Mouse (Mus musculus): ENCODE measurements around the gene Sgsm1. TPM values are rescaled to one million over a fixed set of nuclear protein-coding genes. Genes with fewer than 3 reads are reported as not detected.

The Sgsm1 gene
- polyA plus RNA-seq, 1 experiment = not detected

DNA sequence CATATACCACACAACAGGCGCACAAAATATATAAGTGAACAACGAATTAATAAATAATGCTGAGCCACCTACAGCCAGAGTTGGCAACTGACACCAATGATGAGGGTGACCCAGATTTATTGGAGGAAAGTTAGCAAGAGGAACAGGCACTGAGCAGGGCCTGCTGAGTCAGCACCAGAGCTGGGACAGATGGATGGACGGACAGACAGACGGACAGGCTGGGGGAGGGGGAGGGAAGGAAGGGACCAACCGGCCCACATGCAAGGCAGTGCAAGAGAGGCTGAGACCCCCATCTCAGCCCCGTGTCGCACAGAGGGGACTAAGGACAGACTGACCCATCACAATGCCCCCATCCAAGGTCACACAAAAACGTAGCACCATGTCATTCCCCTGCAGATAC, 96.5 kb downstream of the Sgsm1 start:
- no peak overlapping the region for H3K4me3 ChIP-seq (ENCODE audit: insufficient read depth, low read length)
- no peak for TF ChIP-seq CTCF (IDR thresholded peaks at IDR 0.05; ENCODE audit: low read depth, low read length)
- no peak for TF ChIP-seq POLR2A (IDR thresholded peaks at IDR 0.05; ENCODE audit: borderline replicate concordance, low read depth, low read length)
- H3K27ac ChIP-seq (ENCODE audit: insufficient read depth, low read depth, low read length) = no peak overlapping the region
- peaks cover 24% of the 10 kb centered on the region for H3K4me1 ChIP-seq (ENCODE audit: control insufficient read depth, insufficient read depth, low read length)

DNA sequence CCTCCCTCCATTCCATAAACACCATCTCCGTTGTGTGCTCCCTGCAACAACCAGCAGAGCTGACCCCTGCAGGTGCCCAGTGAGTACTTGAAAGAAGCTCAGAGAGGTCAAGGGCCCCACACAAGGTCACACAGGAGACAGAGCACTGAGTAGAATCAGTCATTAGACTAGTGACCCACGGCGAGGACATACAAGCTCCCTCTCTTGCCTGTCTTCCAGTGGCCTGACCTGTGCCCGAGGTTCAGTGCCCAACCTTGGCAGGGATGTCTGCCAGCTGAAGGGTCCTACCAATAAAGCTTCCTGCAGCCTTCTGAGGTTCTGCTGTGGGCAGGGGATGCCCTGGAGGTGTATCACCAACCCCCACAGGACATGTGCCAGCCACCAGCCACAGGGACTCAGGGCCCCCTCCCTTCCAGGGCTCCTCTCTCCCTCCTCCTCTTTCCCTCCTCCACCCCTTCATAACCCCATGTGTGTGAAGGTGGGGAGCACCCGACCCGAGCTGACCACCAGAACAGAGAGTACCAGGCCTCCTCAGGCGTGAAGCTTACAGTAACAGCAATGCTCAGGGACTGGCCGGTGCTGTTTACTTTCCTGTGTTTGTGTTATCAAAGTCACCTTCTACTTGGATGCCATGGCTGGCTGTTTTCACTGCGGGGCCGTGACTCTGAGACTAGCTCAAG, 98.3 kb downstream of the Sgsm1 start:
- Histone ChIP-seq H3K4me1 (ENCODE audit: control insufficient read depth, insufficient read depth, low read length) (peaks cover 37% of the 10 kb centered on the region), H3K4me3 (ENCODE audit: insufficient read depth, low read length) (no peak overlapping the region), H3K27ac (ENCODE audit: insufficient read depth, low read depth, low read length) (no peak overlapping the region)
- TF ChIP-seq CTCF (IDR thresholded peaks at IDR 0.05; ENCODE audit: low read depth, low read length) (no peak), POLR2A (IDR thresholded peaks at IDR 0.05; ENCODE audit: borderline replicate concordance, low read depth, low read length) (no peak)

DNA sequence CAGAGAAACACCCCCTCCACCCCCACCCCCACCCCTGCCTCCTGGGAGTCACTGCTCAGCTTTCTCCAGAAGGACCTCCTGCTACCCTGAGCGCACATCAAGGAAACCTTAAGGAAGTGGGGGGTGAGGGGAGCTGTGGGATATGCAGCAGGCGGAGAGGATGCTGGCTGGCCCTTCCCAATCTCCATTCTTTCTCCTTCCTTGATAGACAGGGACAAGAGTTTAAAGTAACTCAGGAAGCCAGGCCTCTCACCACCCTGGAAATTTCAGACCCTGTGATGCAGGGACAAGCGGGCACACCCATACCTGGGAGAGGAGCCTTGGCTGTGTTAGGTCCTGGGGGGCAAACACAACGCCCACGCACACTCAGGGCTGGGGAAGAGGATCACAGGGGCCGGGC, 100.3 kb downstream of the Sgsm1 start:
- no peak for TF ChIP-seq POLR2A (IDR thresholded peaks at IDR 0.05; ENCODE audit: borderline replicate concordance, low read depth, low read length)
- TF ChIP-seq CTCF (IDR thresholded peaks at IDR 0.05; ENCODE audit: low read depth, low read length) = no peak
- peaks cover 48% of the 10 kb centered on the region for H3K4me1 ChIP-seq (ENCODE audit: control insufficient read depth, insufficient read depth, low read length)
- H3K4me3 ChIP-seq (ENCODE audit: insufficient read depth, low read length) = no peak overlapping the region
- H3K27ac ChIP-seq (ENCODE audit: insufficient read depth, low read depth, low read length) = peak overlapping the region; percentile 66

DNA sequence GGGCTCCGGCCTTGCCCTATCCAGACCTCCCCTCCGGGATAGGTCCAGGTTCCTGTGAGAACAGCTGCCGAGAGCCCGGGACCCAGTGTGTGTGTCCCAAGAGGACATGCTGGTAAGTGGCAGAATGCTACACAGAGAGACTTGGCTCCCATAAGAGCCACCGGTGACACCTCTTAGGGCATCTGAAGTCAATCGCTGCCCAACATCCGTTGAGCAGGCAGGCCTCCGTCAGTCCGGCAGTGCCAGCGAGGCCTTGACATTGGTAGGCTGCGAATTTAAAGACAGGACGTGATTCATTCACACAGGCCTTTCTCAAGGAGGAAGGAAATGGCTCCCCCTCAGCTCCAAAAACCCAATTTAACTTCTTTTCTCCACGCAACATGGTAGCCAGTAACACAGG, 100.7 kb downstream of the Sgsm1 start:
- no peak overlapping the region for H3K4me3 ChIP-seq (ENCODE audit: insufficient read depth, low read length)
- TF ChIP-seq CTCF (IDR thresholded peaks at IDR 0.05; ENCODE audit: low read depth, low read length) = no peak
- TF ChIP-seq POLR2A (IDR thresholded peaks at IDR 0.05; ENCODE audit: borderline replicate concordance, low read depth, low read length) = no peak
- peaks cover 48% of the 10 kb centered on the region for H3K4me1 ChIP-seq (ENCODE audit: control insufficient read depth, insufficient read depth, low read length)
- H3K27ac ChIP-seq (ENCODE audit: insufficient read depth, low read depth, low read length) = peak overlapping the region; percentile 66

DNA sequence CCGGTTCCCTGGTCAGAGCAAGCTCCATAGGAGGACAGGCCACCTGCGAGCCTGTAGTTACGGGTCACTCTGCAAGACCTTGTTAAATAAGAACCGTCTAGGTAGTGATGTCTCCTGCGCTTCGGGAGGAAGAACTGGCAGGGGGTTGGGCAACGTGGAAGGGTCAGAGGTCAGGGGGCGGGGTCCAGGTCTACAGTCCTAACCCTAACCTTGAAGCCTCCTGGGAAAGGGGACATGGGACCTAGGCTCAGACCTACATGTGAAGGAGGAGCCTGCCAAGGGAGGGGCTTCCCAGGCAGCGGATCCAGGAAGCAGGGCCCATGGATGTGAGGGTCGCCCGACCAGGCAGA, 101.2 kb downstream of the Sgsm1 start:
- no peak for TF ChIP-seq CTCF (IDR thresholded peaks at IDR 0.05; ENCODE audit: low read depth, low read length)
- TF ChIP-seq POLR2A (IDR thresholded peaks at IDR 0.05; ENCODE audit: borderline replicate concordance, low read depth, low read length) = no peak
- Histone ChIP-seq H3K4me1 (ENCODE audit: control insufficient read depth, insufficient read depth, low read length) (peaks cover 45% of the 10 kb centered on the region), H3K27ac (ENCODE audit: insufficient read depth, low read depth, low read length) (peak overlapping the region; percentile 66), H3K4me3 (ENCODE audit: insufficient read depth, low read length) (no peak overlapping the region)

DNA sequence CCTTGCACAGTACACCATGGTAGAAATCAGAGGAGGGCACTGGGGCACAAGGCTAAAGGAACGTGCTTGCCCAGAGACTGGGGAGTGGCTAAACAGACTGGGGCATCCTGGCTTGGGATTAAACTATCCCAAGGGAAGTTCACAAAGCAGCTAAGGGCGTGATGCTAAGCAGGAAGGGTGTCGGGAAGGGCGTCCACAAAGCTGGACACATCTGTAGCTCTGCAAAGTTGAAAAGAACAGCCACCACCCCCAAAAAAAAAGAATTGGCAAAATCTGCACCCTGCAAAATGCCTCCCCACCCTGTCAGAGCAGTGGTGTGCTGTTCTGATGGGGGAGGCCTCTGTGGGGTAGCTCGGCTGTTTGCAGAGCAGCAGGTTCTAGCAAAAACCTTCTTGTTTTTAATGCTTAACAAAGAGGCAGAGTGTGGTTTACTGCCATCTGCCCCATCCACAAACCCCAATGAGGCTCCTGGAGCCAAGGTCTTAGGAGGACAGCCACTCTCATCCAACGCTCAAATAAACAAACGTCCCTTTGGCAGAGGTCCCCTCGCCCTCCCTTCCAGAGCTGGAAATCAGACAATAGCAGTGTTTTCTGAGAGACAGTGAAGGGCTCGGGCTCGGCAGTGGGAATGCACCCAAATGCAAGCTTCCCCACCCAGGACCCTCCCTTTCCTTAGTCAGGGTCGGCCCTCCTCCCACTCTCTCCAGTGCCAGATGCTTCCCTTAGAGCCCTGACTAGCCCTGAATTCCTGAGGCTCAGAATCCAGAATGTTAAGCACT, 101.8 kb downstream of the Sgsm1 start:
- no peak for TF ChIP-seq CTCF (IDR thresholded peaks at IDR 0.05; ENCODE audit: low read depth, low read length)
- TF ChIP-seq POLR2A (IDR thresholded peaks at IDR 0.05; ENCODE audit: borderline replicate concordance, low read depth, low read length) = no peak
- H3K4me1 ChIP-seq (ENCODE audit: control insufficient read depth, insufficient read depth, low read length) = peaks cover 41% of the 10 kb centered on the region
- no peak overlapping the region for H3K4me3 ChIP-seq (ENCODE audit: insufficient read depth, low read length)
- no peak overlapping the region for H3K27ac ChIP-seq (ENCODE audit: insufficient read depth, low read depth, low read length)

DNA sequence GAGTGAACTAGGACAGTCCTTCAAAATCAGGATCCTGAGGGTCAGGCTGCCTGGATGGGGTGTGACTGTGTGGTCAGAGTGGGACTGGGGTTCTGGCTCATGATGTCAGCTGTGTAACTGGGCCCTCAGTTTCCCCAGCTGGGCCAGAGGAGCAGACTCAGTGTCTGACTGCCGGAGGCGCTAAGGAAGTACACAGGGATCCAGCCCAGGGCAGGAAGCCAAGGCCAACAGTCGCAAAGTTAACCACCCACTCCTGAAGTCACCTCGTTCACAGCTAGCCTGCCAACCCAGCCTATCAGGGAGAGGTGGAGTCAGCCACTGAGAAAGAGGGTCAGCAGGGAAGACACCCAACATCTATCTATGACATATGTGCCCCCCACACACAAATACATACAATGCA, 102.5 kb downstream of the Sgsm1 start:
- TF ChIP-seq POLR2A (IDR thresholded peaks at IDR 0.05; ENCODE audit: borderline replicate concordance, low read depth, low read length) (no peak), CTCF (IDR thresholded peaks at IDR 0.05; ENCODE audit: low read depth, low read length) (no peak)
- Histone ChIP-seq H3K4me1 (ENCODE audit: control insufficient read depth, insufficient read depth, low read length) (peaks cover 41% of the 10 kb centered on the region), H3K4me3 (ENCODE audit: insufficient read depth, low read length) (no peak overlapping the region), H3K27ac (ENCODE audit: insufficient read depth, low read depth, low read length) (no peak overlapping the region)

DNA sequence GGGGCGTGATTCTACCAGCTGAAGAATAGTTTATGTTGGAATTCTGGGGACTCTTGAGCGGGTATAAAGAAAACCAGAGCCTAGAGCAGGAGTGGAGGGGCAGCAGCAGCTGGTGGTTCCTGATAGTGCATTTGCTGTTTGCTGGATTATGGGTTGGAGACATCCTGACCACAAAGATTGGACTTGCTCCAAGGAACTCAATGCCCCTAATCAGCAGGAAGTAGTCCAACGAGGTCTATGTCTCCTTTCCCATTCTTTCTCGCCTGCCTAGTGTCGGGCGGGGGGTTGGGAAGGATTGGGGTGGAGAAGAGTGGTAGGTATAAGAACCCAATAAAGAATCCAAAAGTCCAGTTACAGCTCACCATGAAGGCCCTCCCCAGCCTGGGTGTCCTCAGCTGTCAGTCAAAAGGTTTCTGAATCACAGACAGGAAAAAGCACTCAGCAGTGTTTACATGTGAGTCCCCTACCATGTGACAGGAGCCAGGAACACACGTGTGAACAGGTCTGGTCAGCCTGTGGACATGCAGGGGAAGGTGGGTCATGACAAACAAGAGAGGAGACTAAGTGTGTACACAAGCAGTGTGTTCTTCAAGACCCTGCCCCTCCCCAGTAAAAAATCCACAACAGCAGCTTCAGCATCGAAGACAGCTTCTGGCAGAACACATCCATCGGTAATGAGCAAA, 103.8 kb downstream of the Sgsm1 start:
- Histone ChIP-seq H3K4me1 (ENCODE audit: control insufficient read depth, insufficient read depth, low read length) (peaks cover 41% of the 10 kb centered on the region), H3K27ac (ENCODE audit: insufficient read depth, low read depth, low read length) (peak overlapping the region; percentile 1), H3K4me3 (ENCODE audit: insufficient read depth, low read length) (no peak overlapping the region)
- TF ChIP-seq POLR2A (IDR thresholded peaks at IDR 0.05; ENCODE audit: borderline replicate concordance, low read depth, low read length) (no peak), CTCF (IDR thresholded peaks at IDR 0.05; ENCODE audit: low read depth, low read length) (no peak)

DNA sequence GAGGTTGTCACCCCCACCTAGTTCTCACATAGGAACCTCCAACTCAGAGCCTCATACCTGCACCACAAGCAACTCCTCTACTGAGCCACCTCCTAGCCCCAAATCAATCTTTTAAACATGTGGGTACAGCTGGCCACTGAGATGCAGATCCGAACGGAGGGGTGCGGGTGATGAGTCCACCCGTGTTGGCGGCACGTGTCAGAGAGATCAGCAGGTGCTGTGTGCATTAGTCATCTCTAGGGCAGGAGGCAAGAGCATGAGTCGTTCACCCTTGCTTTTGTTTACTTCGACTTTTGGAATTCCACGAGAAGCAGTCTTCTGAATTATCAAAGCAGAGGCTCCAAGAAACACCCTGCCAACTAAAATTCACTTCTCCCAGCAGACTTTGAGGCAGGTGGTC, 106.4 kb downstream of the Sgsm1 start:
- H3K4me1 ChIP-seq (ENCODE audit: control insufficient read depth, insufficient read depth, low read length) = peaks cover 26% of the 10 kb centered on the region
- H3K4me3 ChIP-seq (ENCODE audit: insufficient read depth, low read length) = no peak overlapping the region
- no peak overlapping the region for H3K27ac ChIP-seq (ENCODE audit: insufficient read depth, low read depth, low read length)
- TF ChIP-seq POLR2A (IDR thresholded peaks at IDR 0.05; ENCODE audit: borderline replicate concordance, low read depth, low read length) (no peak), CTCF (IDR thresholded peaks at IDR 0.05; ENCODE audit: low read depth, low read length) (no peak)

DNA sequence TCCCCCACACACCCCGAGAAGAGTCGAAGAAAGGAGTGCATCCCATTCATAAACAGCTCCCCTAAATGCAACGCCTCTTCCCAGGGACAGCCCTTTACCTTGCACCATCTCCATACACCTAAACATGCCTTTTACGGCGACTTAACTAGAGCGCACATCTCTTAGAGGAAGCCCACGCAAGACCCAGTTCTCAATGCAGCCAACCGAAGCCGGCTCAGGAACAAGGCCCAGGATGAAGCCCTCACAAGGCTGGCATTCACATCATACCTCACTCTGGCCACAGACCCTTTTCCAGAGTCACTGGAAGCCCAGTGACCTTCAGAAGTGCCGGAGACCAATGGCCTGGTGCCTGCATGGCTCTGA, 110.8 kb downstream of the Sgsm1 start:
- Histone ChIP-seq H3K4me3 (ENCODE audit: insufficient read depth, low read length) (no peak overlapping the region), H3K4me1 (ENCODE audit: control insufficient read depth, insufficient read depth, low read length) (no peaks in the 10 kb centered on the region), H3K27ac (ENCODE audit: insufficient read depth, low read depth, low read length) (no peak overlapping the region)
- TF ChIP-seq CTCF (IDR thresholded peaks at IDR 0.05; ENCODE audit: low read depth, low read length) (no peak), POLR2A (IDR thresholded peaks at IDR 0.05; ENCODE audit: borderline replicate concordance, low read depth, low read length) (no peak)
